Mouse (Mus musculus) cerebellum, adult 11 months (tissue): ENCODE measurements at regions not wholly inside any gene's neighbourhood (a gene's known extent, or its start where the extent isn't known, plus 50 kb on each side); places are given as distances from the start of the nearest gene placed in this dataset.

Experiments
- DNase-seq: peaks from one replicate; pipeline ENCODE4 v3.0.0; 2022

DNA sequence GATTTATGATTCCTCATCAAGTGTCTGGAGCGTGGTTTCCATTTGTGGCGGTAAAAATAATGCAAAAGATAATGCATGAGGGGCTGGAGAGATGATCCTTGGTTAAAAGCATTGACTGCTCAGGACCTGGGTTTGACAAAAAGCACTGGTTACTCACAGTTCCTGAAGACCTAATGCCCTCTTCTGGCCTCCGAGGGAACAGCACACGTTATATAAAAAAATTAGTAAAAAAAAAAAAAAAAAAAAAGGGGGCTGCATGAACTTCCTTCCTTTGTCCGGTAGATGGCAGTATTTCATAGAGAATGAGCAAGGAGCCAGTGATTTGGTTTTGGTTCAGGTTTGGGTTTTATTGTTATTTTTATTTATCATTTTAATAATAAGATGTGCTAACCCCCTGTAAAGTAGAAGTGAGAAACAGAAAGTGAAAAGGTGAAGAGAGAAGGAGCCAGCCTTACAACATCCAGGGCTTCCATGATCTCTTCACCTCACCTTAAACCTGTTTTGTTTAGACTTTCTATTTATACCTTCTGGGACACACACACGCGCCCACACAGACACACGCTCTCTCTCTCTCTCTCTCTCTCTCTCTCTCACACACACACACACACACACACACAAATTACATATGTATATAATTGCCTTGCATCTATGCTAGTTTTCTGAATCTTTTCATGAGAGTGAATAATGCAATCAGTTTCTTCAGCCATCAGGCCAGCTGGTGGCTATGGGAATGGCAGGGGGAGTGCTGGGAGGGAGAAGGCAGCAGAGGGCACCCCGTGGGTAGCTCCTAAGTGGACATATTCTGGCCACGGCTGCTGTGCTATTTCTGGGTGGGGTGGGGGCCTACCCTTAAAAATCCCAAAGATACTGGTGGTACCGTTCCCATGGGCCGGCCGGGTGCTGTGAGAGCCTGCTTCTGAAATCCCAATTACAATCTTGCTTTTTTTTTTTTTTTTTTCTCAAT, 230.0 kb downstream of the Poteg start:
- DNase-seq: peak; percentile 32

DNA sequence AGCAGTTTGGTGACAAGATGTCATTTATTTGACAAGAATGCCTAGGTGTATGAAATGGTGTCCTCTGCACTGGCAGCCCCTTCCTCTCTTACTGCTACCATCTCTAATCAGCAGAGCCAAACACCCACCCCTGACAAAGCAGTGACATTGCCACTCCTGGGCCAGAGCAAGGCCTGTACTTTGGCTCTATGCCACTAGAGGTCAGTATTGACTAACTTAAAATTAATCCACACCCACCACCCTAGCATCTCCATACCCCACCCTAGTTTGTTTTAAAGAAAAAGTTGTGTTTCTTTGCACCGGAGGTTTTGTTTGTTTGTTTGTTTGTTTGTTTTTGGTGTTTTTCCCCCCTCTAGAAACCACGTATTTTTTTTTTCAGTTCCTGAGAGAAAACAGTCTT, 231.7 kb downstream of the Poteg start:
- peak; percentile 13 for DNase-seq

DNA sequence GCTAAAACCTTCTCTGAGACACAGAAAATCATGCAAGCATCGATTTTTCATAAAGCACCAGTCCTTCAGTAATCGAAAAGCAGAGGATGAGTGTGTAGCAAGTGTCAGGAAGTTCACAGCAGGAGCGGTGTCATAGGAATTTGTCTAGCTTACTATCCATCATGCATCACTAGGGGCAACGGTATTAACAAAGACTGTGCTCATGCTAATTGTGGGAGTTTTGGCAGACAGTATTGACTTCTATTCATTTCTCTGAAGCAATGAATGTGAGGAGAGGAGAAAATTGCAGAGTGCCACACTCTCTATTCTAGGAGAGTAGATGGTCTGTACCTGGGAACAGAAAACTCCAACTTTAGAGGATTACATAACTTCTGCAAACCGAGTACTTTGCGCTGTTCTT, 274.5 kb downstream of the Poteg start:
- DNase-seq: no peak

DNA sequence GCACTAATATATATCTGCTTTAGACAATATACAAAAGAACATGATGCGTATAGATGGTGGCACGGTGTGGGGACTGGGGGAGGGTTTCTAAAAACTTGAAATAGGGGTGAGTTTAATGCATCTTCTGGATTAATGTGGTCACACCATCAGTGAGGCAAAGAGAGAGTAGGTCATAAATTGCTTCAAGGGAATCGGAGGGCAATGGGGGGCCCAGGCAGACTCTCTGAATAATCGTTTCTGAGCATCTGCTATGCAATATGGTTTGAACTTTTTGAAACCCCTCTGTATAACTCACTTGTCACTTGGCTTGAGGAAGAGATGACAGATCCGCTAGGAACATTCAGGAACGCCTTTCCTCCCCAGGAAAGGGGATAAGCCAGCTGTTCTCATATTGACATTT, 322.8 kb downstream of the Poteg start:
- DNase-seq: no peak

DNA sequence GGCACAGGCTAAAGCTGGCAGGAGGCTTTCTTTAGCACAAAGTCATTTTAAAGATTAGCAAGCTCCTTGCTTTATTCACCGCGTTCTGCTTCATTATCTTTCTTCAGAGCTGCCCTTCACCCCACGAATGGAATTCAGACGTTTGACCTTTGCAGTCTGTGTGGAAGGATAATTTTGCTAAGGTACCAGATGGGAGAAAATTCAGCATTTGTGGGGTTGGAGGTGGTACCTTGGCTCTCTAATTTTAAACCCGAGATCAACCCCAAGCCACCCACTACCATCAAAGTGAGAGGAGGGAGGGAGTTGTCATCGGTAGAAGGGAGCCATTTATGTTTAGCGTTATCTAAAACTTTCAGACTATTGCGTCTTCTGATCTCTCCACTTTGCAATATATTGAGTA, 323.3 kb downstream of the Poteg start:
- DNase-seq: no peak

DNA sequence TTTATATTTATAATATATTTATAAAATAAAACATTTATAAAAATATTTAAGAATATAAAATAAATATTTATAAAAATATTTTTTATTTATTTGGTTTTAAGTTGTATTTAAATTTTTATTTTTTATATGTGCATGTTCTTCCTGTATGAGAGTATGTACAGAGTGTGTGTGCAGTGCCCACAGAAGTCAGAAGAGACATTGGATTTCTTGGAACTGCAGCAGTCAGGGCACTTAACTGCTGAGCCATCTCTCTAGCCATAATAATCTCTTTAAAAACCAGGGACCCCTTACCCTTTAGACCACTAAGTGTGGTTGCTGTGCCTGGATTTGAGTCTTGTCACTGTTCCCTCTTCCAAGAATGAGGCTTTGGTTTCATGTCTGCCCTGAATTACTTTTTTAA, 323.8 kb downstream of the Poteg start:
- DNase-seq: no peak

DNA sequence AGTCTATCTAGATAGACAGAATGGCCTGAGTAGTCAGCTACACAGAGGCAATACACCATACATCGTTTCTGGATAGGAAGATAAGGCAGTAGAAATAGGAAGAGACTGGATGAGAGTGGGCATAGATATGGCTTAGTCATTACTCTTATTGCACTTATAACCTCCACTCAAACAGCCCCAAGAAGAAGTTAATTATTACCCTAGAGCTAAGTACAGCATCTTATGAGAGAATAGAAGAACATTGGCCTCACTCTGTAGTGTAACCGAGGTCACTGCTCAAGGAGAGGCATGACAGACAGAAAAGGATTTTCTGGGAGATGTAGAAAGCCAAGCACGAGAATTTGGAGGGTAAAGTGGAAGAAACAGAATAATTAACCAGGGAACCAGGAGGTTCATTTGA, 331.5 kb downstream of the Poteg start:
- no peak for DNase-seq
